Mouse (Mus musculus) skeletal muscle tissue, adult 2 months (tissue): ENCODE measurements around the gene Ttll9.

Experiments
- DNase-seq: peaks from one replicate; pipeline ENCODE4 v3.0.0-alpha.2; 2012; ENCODE audit warnings: low read depth, low spot score

Gene Ttll9

GRCm38 (mm10) chr2:152941776-152942175 lies 20.5 kb upstream of the Ttll9 start:
- no peak for DNase-seq

- no peak for DNase-seq
These were observed 19.3 kb upstream of the Ttll9 start for GRCm38 (mm10) chr2:152942898-152943515.

GRCm38 (mm10) chr2:152943568-152943967 lies 18.7 kb upstream of the Ttll9 start:
- no peak for DNase-seq

GRCm38 (mm10) chr2:152944013-152944412 lies 18.3 kb upstream of the Ttll9 start:
- no peak for DNase-seq

- no peak for DNase-seq
These were observed 15.2 kb upstream of the Ttll9 start for GRCm38 (mm10) chr2:152947098-152947497.

- no peak for DNase-seq
These were observed 13.8 kb upstream of the Ttll9 start for GRCm38 (mm10) chr2:152948438-152949020.

GRCm38 (mm10) chr2:152950358-152951064 lies 11.8 kb upstream of the Ttll9 start:
- DNase-seq: no peak

GRCm38 (mm10) chr2:152951065-152951849 lies 11.0 kb upstream of the Ttll9 start, which contains the start of gene Dusp15:
TSS of gene Dusp15 (minus strand) at chr2:152951698.
- DNase-seq: no peak

GRCm38 (mm10) chr2:152951850-152952720 lies 10.2 kb upstream of the Ttll9 start:
- DNase-seq: no peak

GRCm38 (mm10) chr2:152958116-152958515 lies 4.2 kb upstream of the Ttll9 start:
- no peak for DNase-seq

- no peak for DNase-seq
These were observed 3.3 kb downstream of the Ttll9 start for GRCm38 (mm10) chr2:152965555-152965954.

GRCm38 (mm10) chr2:152976991-152977390 lies 14.7 kb downstream of the Ttll9 start:
- DNase-seq: no peak

GRCm38 (mm10) chr2:152985582-152985981 lies 23.3 kb downstream of the Ttll9 start:
- no peak for DNase-seq

GRCm38 (mm10) chr2:152991529-152991928 lies 29.2 kb downstream of the Ttll9 start:
- DNase-seq: no peak

GRCm38 (mm10) chr2:152997046-152997445 lies 34.8 kb downstream of the Ttll9 start:
- DNase-seq: no peak

GRCm38 (mm10) chr2:153002492-153003248 lies 40.4 kb downstream of the Ttll9 start:
- DNase-seq: no peak

GRCm38 (mm10) chr2:153003681-153004338 lies 41.5 kb downstream of the Ttll9 start:
- DNase-seq: no peak

GRCm38 (mm10) chr2:153005981-153006380 lies 43.7 kb downstream of the Ttll9 start:
- no peak for DNase-seq

- DNase-seq: no peak
These were observed 47.1 kb downstream of the Ttll9 start for GRCm38 (mm10) chr2:153009192-153009973.
